Mouse (Mus musculus): Measurements from ENCODE around the gene Scel.
A peak's percentile ranks its signal among the peaks of the same experiment; 100 is the strongest.

Gene Scel

GRCm38 (mm10) chr14:103509544-103509943 lies 3.6 kb upstream of the Scel start:
- DNase-seq (ENCODE audit: low spot score in 2 of 2) = no peak

GRCm38 (mm10) chr14:103513473-103513811 lies 300 bp downstream of the Scel start:
- no peak for DNase-seq (ENCODE audit: low spot score in 2 of 2)

GRCm38 (mm10) chr14:103515419-103515818 lies 2.3 kb downstream of the Scel start:
- no peak for DNase-seq (ENCODE audit: low spot score in 2 of 2)

GRCm38 (mm10) chr14:103526286-103526685 lies 13.1 kb downstream of the Scel start:
- no peak for DNase-seq (ENCODE audit: low spot score in 2 of 2)

- no peak for DNase-seq (ENCODE audit: low spot score in 2 of 2)
These were observed 16.7 kb downstream of the Scel start for GRCm38 (mm10) chr14:103529733-103530367.

GRCm38 (mm10) chr14:103531722-103532341 lies 18.7 kb downstream of the Scel start:
- DNase-seq (ENCODE audit: low spot score in 2 of 2) = no peak

- no peak for DNase-seq (ENCODE audit: low spot score in 2 of 2)
These were observed 22.4 kb downstream of the Scel start for GRCm38 (mm10) chr14:103535511-103536024.

- DNase-seq (ENCODE audit: low spot score in 2 of 2) = no peak
These were observed 23.2 kb downstream of the Scel start for GRCm38 (mm10) chr14:103536334-103536733.

GRCm38 (mm10) chr14:103537355-103538056 lies 24.4 kb downstream of the Scel start:
- peak; percentile 47 to 58 for DNase-seq (ENCODE audit: low spot score in 2 of 2)

GRCm38 (mm10) chr14:103539796-103540195 lies 26.7 kb downstream of the Scel start:
- DNase-seq (ENCODE audit: low spot score in 2 of 2) = no peak

- no peak for DNase-seq (ENCODE audit: low spot score in 2 of 2)
These were observed 28.5 kb downstream of the Scel start for GRCm38 (mm10) chr14:103541679-103542078.

GRCm38 (mm10) chr14:103543304-103544079 lies 30.4 kb downstream of the Scel start:
- DNase-seq (ENCODE audit: low spot score in 2 of 2) = no peak

GRCm38 (mm10) chr14:103545734-103546133 lies 32.6 kb downstream of the Scel start:
- no peak for DNase-seq (ENCODE audit: low spot score in 2 of 2)

GRCm38 (mm10) chr14:103546246-103546645 lies 33.1 kb downstream of the Scel start:
- DNase-seq (ENCODE audit: low spot score in 2 of 2) = no peak

GRCm38 (mm10) chr14:103548220-103548619 lies 35.1 kb downstream of the Scel start:
- no peak for DNase-seq (ENCODE audit: low spot score in 2 of 2)

- DNase-seq (ENCODE audit: low spot score in 2 of 2) = peak; percentile 62 to 72
These were observed 37.3 kb downstream of the Scel start for GRCm38 (mm10) chr14:103550480-103550879.

- DNase-seq (ENCODE audit: low spot score in 2 of 2) = no peak
These were observed 37.8 kb downstream of the Scel start for GRCm38 (mm10) chr14:103550921-103551320.

GRCm38 (mm10) chr14:103551921-103552320 lies 38.8 kb downstream of the Scel start:
- DNase-seq (ENCODE audit: low spot score in 2 of 2) = no peak

- no peak for DNase-seq (ENCODE audit: low spot score in 2 of 2)
These were observed 39.2 kb downstream of the Scel start for GRCm38 (mm10) chr14:103552379-103552778.

GRCm38 (mm10) chr14:103556609-103557008 lies 43.5 kb downstream of the Scel start:
- DNase-seq (ENCODE audit: low spot score in 2 of 2) = no peak

- no peak for DNase-seq (ENCODE audit: low spot score in 2 of 2)
These were observed 48.4 kb downstream of the Scel start for GRCm38 (mm10) chr14:103561383-103562096.

Measured in natural killer cell, adult 2 months (primary cell).